ENCODE assay signal across 22 mouse cellular contexts in genomic region chr11:69404595-69405396, GRCm38 (mm10). TPM values are rescaled to one million over a fixed set of nuclear protein-coding genes. Genes with fewer than 3 reads are reported as not detected.
DNase-seq lines count a peak whose midpoint lies in the region; ATAC-seq and TF ChIP-seq lines count a peak whose summit lies in the region.
"Had no signal": no experiment of that assay in that cellular context is flagged by ENCODE, and none has a peak within 500 bp of the region (broad histone marks: within the 10 kb centered on the region; RNA-seq: fewer than 3 reads in every experiment).

No protein-coding gene starts in this region.

- peak; percentile 13 to 22 for DNase-seq in cerebellum, adult 2 months
- DNase-seq in cerebellum, adult 8-10 months, result no peak
- no peak for DNase-seq in heart, embryonic 10.5 days (ENCODE audit: low spot score)
- no peak for DNase-seq in heart, adult 18-20 months
- DNase-seq in right cerebral cortex, postnatal 10 days (ENCODE audit: low spot score in 2 of 2), result peak; percentile 22 to 45
- DNase-seq in right cerebral cortex, postnatal 4 days, result no peak
- DNase-seq in splenic B cell, adult 2 months (ENCODE audit: low read depth, low spot score), result peak; percentile 14
- DNase-seq: gastrocnemius, postnatal 14 days; kidney, adult 8-10 months; kidney, postnatal 36 days; layer of hippocampus, adult 9-11 months; lung, postnatal 14 days; retina, postnatal 1 day; thymus, postnatal 25 days had no signal

- no peaks in the 10 kb centered on the region for H3K27me3 ChIP-seq in cerebellum, adult 2 months (ENCODE audit: control insufficient read depth, insufficient read depth, low read length)
- H3K27me3 ChIP-seq in heart, embryonic 10.5 days (ENCODE audit: insufficient read depth, poor library complexity, severe bottlenecking), result peaks cover 10% of the 10 kb centered on the region
- H3K27me3 ChIP-seq in splenic B cell, adult 2 months (ENCODE audit: control insufficient read depth, insufficient read depth, low read length, poor library complexity, severe bottlenecking), result no peaks in the 10 kb centered on the region
- 0 out of 2 replicates have a peak, but pooled peaks cover 3% of the 10 kb centered on the region for H3K27me3 ChIP-seq in kidney, embryonic 15.5 days
- H3K27me3 ChIP-seq: CH12.LX had no signal

- peaks cover 13% of the 10 kb centered on the region; the same call in 1 of the 2 replicates for H3K4me1 ChIP-seq in cerebellum, adult 2 months (ENCODE audit: control insufficient read depth, insufficient read depth, low read length)
- peaks cover 48% of the 10 kb centered on the region for H3K4me1 ChIP-seq in heart, embryonic 10.5 days
- H3K4me1 ChIP-seq in kidney, embryonic 15.5 days, result peaks cover 41% of the 10 kb centered on the region

- H3K36me3 ChIP-seq in heart, embryonic 10.5 days, result peaks cover 83% of the 10 kb centered on the region
- H3K36me3 ChIP-seq in splenic B cell, adult 2 months (ENCODE audit: control insufficient read depth, insufficient read depth, low read length, poor library complexity, severe bottlenecking), result peaks cover 9% of the 10 kb centered on the region
- H3K36me3 ChIP-seq in kidney, embryonic 15.5 days, result peaks cover 85% of the 10 kb centered on the region

- no peak for TF ChIP-seq POLR2A in cerebellum, adult 2 months (IDR thresholded peaks at IDR 0.05; ENCODE audit: borderline replicate concordance, insufficient read depth, low read length)

- no peak overlapping the region for H3K27ac ChIP-seq in cerebellum, adult 2 months (ENCODE audit: insufficient read depth, low read length)
- H3K27ac ChIP-seq in heart, embryonic 10.5 days, result peak overlapping the region; percentile 29; the same call in 1 of the 2 replicates
- no peak overlapping the region for H3K27ac ChIP-seq in kidney, embryonic 15.5 days
- H3K27ac ChIP-seq: forebrain, embryonic 12.5 days; hindbrain, embryonic 12.5 days; left cerebral cortex, adult 2 months had no signal

- H3K9ac ChIP-seq in kidney, embryonic 15.5 days, result no peak overlapping the region
- H3K9ac ChIP-seq: forebrain, embryonic 12.5 days; hindbrain, embryonic 12.5 days had no signal

- ATAC-seq in kidney, embryonic 15.5 days (replicated peaks; ENCODE audit: low FRiP score), result no peak

- WGBS in cerebellum, adult 2 months, result 81% methylated on average over 24 of the region's 24 CpGs
- WGBS in heart, embryonic 10.5 days, result 89% methylated on average over 24 of the region's 24 CpGs
- 91% methylated on average over 24 of the region's 24 CpGs for WGBS in kidney, embryonic 15.5 days

- no peak overlapping the region for H3K4me2 ChIP-seq in kidney, embryonic 15.5 days
- H3K4me2 ChIP-seq: forebrain, embryonic 12.5 days; hindbrain, embryonic 12.5 days; liver, embryonic 11.5 days; midbrain, embryonic 11.5 days had no signal

- H3K4me3 ChIP-seq in cerebellum, adult 2 months (replicated peaks; ENCODE audit: insufficient read depth, low read depth, low read length), result no peak overlapping the region
- H3K4me3 ChIP-seq in heart, embryonic 10.5 days, result no peak overlapping the region
- H3K4me3 ChIP-seq in kidney, embryonic 15.5 days (replicated peaks), result no peak overlapping the region
- H3K4me3 ChIP-seq: forebrain, embryonic 12.5 days; hindbrain, embryonic 12.5 days; left cerebral cortex, adult 2 months; myocyte had no signal

- no peak for TF ChIP-seq CTCF in cerebellum, adult 2 months (IDR thresholded peaks at IDR 0.05; ENCODE audit: borderline replicate concordance, insufficient read depth, low read depth, low read length)

- no peaks in the 10 kb centered on the region for H3K9me3 ChIP-seq in heart, embryonic 10.5 days
- no peaks in the 10 kb centered on the region for H3K9me3 ChIP-seq in kidney, embryonic 15.5 days (replicated peaks)
- H3K9me3 ChIP-seq: forebrain, embryonic 12.5 days; hindbrain, embryonic 12.5 days had no signal

RNA-seq across cellular contexts. Expression of gene Tmem88, which starts 6.8 kb away (rescaled TPM):
- 5.7 and 6.0 TPM in 2 replicates for polyA plus RNA-seq in cerebellum, adult 2 months (2012; rRNA removed)
- 38.9 and 52.5 TPM in 2 replicates for polyA plus RNA-seq in heart, embryonic 10.5 days (2016; fragmentation: Nextera tagmentation; extraction: Ambion mirVana)
- 10 to 100 TPM; 10.3 to 14.3 TPM for total RNA-seq in heart, adult 18-20 months (2021)
- 41.9 and 44.3 TPM in 2 replicates for polyA plus RNA-seq in kidney, embryonic 15.5 days (2015; fragmentation: Nextera tagmentation; extraction: Ambion mirVana)

RNA-seq across cellular contexts. Expression of gene Kdm6b, which starts 8.7 kb away (rescaled TPM):
- 14.0 and 16.5 TPM in 2 replicates for polyA plus RNA-seq in cerebellum, adult 2 months (2012; rRNA removed)
- 20.9 and 26.9 TPM in 2 replicates for polyA plus RNA-seq in heart, embryonic 10.5 days (2016; fragmentation: Nextera tagmentation; extraction: Ambion mirVana)
- 10 to 100 TPM; 15.8 to 18.0 TPM for total RNA-seq in heart, adult 18-20 months (2021)
- polyA plus RNA-seq in kidney, embryonic 15.5 days (2015; fragmentation: Nextera tagmentation; extraction: Ambion mirVana), result 32.6 and 33.0 TPM in 2 replicates

RNA-seq across cellular contexts. Expression of gene Cyb5d1, which starts 9.4 kb away (rescaled TPM):
- 40.2 and 41.9 TPM in 2 replicates for polyA plus RNA-seq in cerebellum, adult 2 months (2012; rRNA removed)
- polyA plus RNA-seq in heart, embryonic 10.5 days (2016; fragmentation: Nextera tagmentation; extraction: Ambion mirVana), result 27.4 and 31.8 TPM in 2 replicates
- 10 to 100 TPM; 30.2 to 32.2 TPM for total RNA-seq in heart, adult 18-20 months (2021)
- polyA plus RNA-seq in kidney, embryonic 15.5 days (2015; fragmentation: Nextera tagmentation; extraction: Ambion mirVana), result 30.2 and 30.5 TPM in 2 replicates

RNA-seq across cellular contexts. Expression of gene Naa38, which starts 9.5 kb away (rescaled TPM):
- polyA plus RNA-seq in cerebellum, adult 2 months (2012; rRNA removed), result 193 and 200 TPM in 2 replicates
- polyA plus RNA-seq in heart, embryonic 10.5 days (2016; fragmentation: Nextera tagmentation; extraction: Ambion mirVana), result 158 and 165 TPM in 2 replicates
- 100 to 1,000 TPM; 112 to 118 TPM for total RNA-seq in heart, adult 18-20 months (2021)
- polyA plus RNA-seq in kidney, embryonic 15.5 days (2015; fragmentation: Nextera tagmentation; extraction: Ambion mirVana), result 153 and 155 TPM in 2 replicates

RNA-seq across cellular contexts. Expression of gene Chd3, which starts 35.6 kb away (rescaled TPM):
- 111 and 115 TPM in 2 replicates for polyA plus RNA-seq in cerebellum, adult 2 months (2012; rRNA removed)
- 15.8 and 26.5 TPM in 2 replicates for polyA plus RNA-seq in heart, embryonic 10.5 days (2016; fragmentation: Nextera tagmentation; extraction: Ambion mirVana)
- 10 to 100 TPM; 16.2 to 26.3 TPM for total RNA-seq in heart, adult 18-20 months (2021)
- 54.8 and 62.8 TPM in 2 replicates for polyA plus RNA-seq in kidney, embryonic 15.5 days (2015; fragmentation: Nextera tagmentation; extraction: Ambion mirVana)

Comparison
In these comparisons a context has a peak if more than half of its experiments do, and no peak if none do; other contexts are left out.
1. DNase-seq: peak in cerebellum, adult 2 months (2 of 2), right cerebral cortex, postnatal 10 days (2 of 2) and splenic B cell, adult 2 months (single experiment); none in cerebellum, adult 8-10 months (single experiment), heart, embryonic 10.5 days (single experiment), heart, adult 18-20 months (0 of 2) and right cerebral cortex, postnatal 4 days (single experiment).